Mouse (Mus musculus) neutrophil, adult 5-6 weeks (primary cell): ENCODE data around the gene Lcn3. TPM values are rescaled to one million over a fixed set of nuclear protein-coding genes. Genes with fewer than 3 reads are reported as not detected.
"Not testable (repeated sequence)": the region's sequence is repeated elsewhere in the genome, so short reads cannot be mapped to it uniquely, and the experiment has no call there.

Source experiments
- ATAC-seq: fragments of 151-379, 151-347 bp; 2 replicates; pipeline ENCODE4 v1.8.0; 2017; ENCODE audit warnings: mild to moderate bottlenecking, moderate TSS enrichment; ENCODE audit not compliant: insufficient number of reproducible peaks, poor library complexity, low FRiP score, severe bottlenecking; ENCODE audit errors: extremely low read depth
- total RNA-seq: library from RNA; stranded (forward); fragments of 200-1000 nt; gene quantifications from 2 replicates; pipeline ENCODE4 v1.2.3, GENCODE M21; 2017

Gene Lcn3
- total RNA-seq, 1 experiment from 2014 or later, result not detected

GRCm38 (mm10) chr2:25813364-25813763 lies 48.0 kb downstream of the Lcn3 start:
- no peak for ATAC-seq

DNA sequence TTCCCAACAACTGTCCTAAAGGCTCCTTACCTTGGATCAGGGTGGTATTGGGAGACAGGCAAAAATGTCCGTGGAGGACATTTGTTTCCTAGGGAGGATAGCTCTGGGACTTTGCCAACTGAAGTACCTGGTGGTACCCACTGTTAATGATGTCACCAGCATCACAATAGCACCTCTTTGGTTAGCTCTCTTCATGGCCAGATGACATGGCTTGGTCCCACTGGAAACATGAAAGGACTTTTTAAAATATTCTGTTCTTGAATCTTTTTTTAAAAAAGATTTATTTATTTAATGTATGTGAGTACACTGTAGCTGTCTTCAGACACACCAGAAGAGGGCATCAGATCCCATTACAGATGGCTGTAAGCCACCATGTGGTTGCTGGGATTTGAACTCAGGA lies 50.4 kb downstream of the Lcn3 start, which contains the start of gene Glt6d1:
Glt6d1 (minus strand) TSS at position 101 of the 400 bp plus-strand sequence.
- not testable (repeated sequence) for ATAC-seq

Other genes starting within 250 kb of the Lcn3 start
- gene Traf2, start 218.6 kb upstream of the Lcn3 start, total RNA-seq, result 28.1 and 30.4 TPM in 2 replicates
- gene Edf1, start 207.7 kb upstream of the Lcn3 start, total RNA-seq, result 66.3 and 85.4 TPM in 2 replicates
- 4.5 and 5.4 TPM in 2 replicates for gene Mamdc4, start 190.7 kb upstream of the Lcn3 start, total RNA-seq
- 0.61 and 1.5 TPM in 2 replicates for gene Phpt1, start 190.3 kb upstream of the Lcn3 start, total RNA-seq
- 0.25 TPM in 1 of 2 replicates, not detected in the other for gene Ajm1, start 183.8 kb upstream of the Lcn3 start, total RNA-seq
- 44.4 and 65.6 TPM in 2 replicates for gene Rabl6, start 157.0 kb upstream of the Lcn3 start, total RNA-seq
- gene Ccdc183, start 147.9 kb upstream of the Lcn3 start, total RNA-seq, result not detected in 2 replicates
- gene Tmem141, start 143.6 kb upstream of the Lcn3 start, total RNA-seq, result 1.2 and 2.0 TPM in 2 replicates
- gene Fcna, start 137.5 kb upstream of the Lcn3 start, total RNA-seq, result not detected in 2 replicates
- not detected in 2 replicates for gene Lcn8, start 112.4 kb upstream of the Lcn3 start, total RNA-seq
- gene Lcn5, start 107.6 kb upstream of the Lcn3 start, total RNA-seq, result not detected in 2 replicates
- not detected in 2 replicates for gene Lcn6, start 88.8 kb upstream of the Lcn3 start, total RNA-seq
- gene Lcn10, start 82.8 kb upstream of the Lcn3 start, total RNA-seq, result not detected in 2 replicates
- gene Obp2a, start 65.5 kb upstream of the Lcn3 start, total RNA-seq, result not detected in 2 replicates
- gene Bmyc, start 58.8 kb upstream of the Lcn3 start, total RNA-seq, result 10.3 and 14.4 TPM in 2 replicates
- gene Obp2b, start 28.6 kb upstream of the Lcn3 start, total RNA-seq, result not detected in 2 replicates
- gene Lcn11, start 11.4 kb downstream of the Lcn3 start, total RNA-seq, result not detected in 2 replicates
- gene Gm13539, start 16.7 kb downstream of the Lcn3 start, total RNA-seq, result not detected in 2 replicates
- gene Glt6d1, start 50.3 kb downstream of the Lcn3 start, total RNA-seq, result not detected in 2 replicates
- not detected in 2 replicates for gene Lcn9, start 57.6 kb downstream of the Lcn3 start, total RNA-seq
- gene Sohlh1, start 81.7 kb downstream of the Lcn3 start, total RNA-seq, result not detected in 2 replicates
- not detected in 2 replicates for gene Kcnt1, start 98.2 kb downstream of the Lcn3 start, total RNA-seq
- 17.0 and 21.6 TPM in 2 replicates for gene Camsap1, start 217.7 kb downstream of the Lcn3 start, total RNA-seq